Mouse (Mus musculus) adrenal gland, adult 8-10 months (tissue): Measurements from ENCODE around the gene Rab37. TPM values are rescaled to one million over a fixed set of nuclear protein-coding genes. Genes with fewer than 3 reads are reported as not detected.
A peak's percentile ranks its signal among the peaks of the same experiment; 100 is the strongest.

ENCODE experiments used
- DNase-seq: peaks from one replicate; pipeline ENCODE4 v3.0.0; 2022
- total RNA-seq, 4 experiments: library from RNA; stranded (reverse); gene quantifications; 2 replicates each; pipeline ENCODE4 v1.2.4; 2022

Rab37 gene
- total RNA-seq, 4 experiments from 2014 or later, result 0.58 to 1.8 (median 1.4) TPM

DNA sequence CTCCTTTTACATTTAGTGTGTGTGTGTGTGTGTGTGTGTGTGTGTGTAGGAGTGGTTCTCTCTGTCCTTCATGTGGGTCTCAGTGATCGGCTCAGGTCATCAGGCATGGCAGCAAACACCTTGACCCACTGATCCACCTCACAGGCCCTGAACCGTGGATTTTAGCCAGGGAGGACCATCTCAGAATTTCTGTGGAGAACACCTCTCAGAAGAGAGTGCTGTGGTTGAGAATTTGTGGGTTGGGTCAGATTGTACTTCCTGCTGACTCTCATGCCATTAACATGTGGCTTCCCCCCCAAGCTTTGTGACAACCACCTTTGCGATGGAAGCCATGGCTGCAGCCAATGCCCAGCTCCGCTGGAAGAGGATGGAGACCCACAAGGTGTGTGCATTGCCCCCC lies 109.3 kb downstream of the Rab37 start:
- no peak for DNase-seq

DNA sequence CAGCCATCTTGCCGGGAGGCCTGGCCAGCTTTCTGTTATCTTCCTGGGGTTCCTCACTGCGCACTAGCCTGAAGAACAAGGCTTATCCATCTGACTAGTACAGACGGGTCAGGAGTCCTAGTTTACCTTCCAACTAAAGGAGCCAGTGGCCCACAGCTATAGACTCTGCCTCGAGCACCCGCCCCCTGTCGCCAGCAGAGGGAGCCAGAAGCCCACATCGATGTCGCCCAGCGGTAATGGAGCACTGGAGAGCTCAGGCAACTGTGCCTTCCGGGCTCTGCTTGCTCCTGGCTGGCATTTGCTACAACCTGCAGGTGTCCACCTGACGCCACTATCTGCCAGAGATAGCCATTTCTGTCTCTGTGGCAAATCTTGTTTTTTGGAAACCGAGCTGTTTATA lies 111.1 kb downstream of the Rab37 start:
- DNase-seq, result peak; percentile 64

DNA sequence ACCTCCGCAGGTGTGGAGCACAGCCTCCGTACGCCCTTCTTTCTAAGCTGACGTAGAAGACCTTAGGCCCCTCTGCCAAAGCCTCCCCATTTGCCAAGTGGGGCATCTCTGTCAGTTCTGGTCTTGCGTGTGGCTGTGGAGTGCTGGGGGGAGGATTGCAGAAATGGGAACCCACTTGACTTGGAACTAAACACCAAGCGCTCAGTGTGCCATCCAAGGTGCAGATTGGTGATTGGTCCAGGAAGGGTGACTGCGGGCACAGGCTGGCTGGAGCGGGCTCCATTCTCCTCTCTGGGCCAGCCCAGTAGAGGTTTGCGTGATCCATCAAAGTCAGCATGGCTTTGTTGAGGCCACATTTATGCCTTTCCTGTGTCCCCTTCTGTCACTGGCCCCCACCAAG lies 111.5 kb downstream of the Rab37 start:
- no peak for DNase-seq

DNA sequence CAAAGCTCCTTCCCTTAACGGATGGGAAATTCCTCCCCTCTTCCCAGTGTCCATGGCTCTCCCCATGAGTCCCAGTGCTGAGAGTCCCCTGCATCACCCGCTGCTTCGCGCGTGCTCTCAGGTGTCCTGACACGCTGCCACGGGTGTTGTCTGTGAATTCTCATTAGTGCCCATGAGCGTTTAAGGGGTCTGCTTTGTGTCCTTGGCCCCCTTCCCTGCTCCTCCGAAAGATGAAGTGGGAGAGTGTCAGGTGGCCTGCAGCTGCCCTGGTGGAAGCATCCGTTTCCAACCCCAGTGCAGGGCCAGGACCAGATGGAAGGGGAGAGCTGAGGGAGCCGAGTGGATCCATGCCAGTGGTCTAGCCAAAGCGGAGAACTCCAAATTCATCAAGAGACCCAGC lies 116.9 kb downstream of the Rab37 start:
- no peak for DNase-seq

DNA sequence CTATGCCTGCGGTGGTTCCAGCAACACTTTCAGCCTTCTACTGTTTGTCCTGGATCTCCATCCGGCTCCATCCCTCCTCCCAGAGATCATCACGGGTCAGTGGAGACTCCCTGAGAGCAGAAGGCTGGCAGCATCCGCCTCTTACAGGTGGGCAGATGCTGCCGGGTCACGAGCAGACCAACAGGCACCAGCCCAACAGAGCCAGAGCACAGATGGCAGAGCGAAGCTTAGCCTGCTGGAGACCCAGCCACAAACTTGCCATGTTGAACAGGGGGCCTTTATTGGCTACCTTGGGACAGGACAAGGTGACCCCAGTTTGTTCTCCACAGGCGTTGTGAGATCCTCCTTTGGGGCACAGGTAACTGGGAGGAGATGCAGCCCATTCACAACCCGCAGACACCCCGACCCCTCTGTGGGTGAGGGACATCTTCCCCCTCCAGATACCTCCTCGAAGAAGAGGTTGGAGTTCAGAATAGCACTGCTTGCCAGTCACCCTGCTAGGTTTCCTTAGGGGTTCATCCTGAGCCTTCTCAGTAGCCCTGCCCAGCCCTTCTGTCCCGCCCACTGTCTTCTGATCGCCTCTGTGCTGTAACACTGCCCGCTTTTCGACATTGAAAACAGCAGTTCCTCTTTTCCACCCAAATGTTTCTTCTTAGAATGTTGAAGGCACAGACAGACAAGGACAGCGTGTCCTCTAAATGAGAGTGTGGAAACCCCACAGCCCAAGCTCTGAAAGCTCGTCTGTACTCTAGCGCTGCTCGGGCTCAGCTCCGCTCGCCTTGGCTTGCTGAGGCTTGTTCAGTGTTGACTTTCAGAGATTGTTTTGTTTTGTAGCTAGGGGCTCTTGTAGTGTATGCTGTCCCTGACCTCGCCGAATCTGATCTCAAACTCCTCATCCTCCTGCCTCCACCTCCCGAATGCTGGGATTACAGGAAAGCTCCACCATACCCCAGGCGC lies 117.8 kb downstream of the Rab37 start:
- no peak for DNase-seq

DNA sequence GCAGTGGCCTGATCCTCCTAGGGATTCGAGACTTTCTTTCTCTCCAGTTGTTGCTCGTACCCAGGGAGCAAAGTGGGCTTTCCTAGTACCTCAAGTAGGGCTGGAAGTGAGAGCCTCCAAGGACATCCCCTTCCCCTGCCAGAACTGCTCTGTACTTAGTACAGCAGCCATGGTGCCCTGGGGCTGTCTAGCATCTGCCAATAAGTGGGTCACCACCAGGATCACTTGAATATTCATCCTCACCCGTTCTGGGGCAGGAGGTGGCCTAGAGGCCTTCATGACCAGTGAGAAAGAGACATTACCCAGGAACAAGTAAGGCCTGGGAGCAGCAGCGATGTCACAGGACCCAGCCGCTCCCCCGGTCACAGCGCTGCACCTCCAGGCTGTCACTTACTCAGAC lies 118.7 kb downstream of the Rab37 start:
- DNase-seq, result no peak

Other genes with a start within 250 kb of the Rab37 start
- 1 to 10 TPM; 4.3 to 7.7 (median 4.6) TPM for gene Gprc5c, start 240.3 kb upstream of the Rab37 start, total RNA-seq
- gene Cd300a, start 201.4 kb upstream of the Rab37 start, total RNA-seq, result 1 to 10 TPM; 1.1 to 3.9 (median 3.3) TPM
- 1 to 10 TPM; 1.3 to 3.1 (median 1.7) TPM for gene Cd300lb, start 157.0 kb upstream of the Rab37 start, total RNA-seq
- gene Cd300c, start 122.3 kb upstream of the Rab37 start, total RNA-seq, result not detected
- 1 to 10 TPM; 1.6 to 3.1 (median 2.1) TPM for gene Cd300ld, start 101.5 kb upstream of the Rab37 start, total RNA-seq
- gene Cd300c2, start 89.6 kb upstream of the Rab37 start, total RNA-seq, result 10 to 100 TPM in 1 of 4 experiments, 1 to 10 TPM in 3; 3.7 to 11.4 (median 7.5) TPM
- gene Cd300ld2, start 75.2 kb upstream of the Rab37 start, total RNA-seq, result 1 to 10 TPM in 1 of 4 experiments, not detected in 3; 1.6 TPM
- not detected for gene Cd300ld4, start 64.4 kb upstream of the Rab37 start, total RNA-seq
- gene Cd300ld5, start 53.7 kb upstream of the Rab37 start, total RNA-seq, result 10 to 100 TPM in 1 of 4 experiments, 1 to 10 TPM in 3; 3.2 to 11.2 (median 4.5) TPM
- gene Cd300ld3, start 43.0 kb upstream of the Rab37 start, total RNA-seq, result 10 to 100 TPM in 3 of 4 experiments, 1 to 10 TPM in 1; 9.5 to 18.1 (median 12.1) TPM
- under 1 TPM; 0.62 to 0.91 (median 0.64) TPM for gene Cd300e, start 29.3 kb upstream of the Rab37 start, total RNA-seq
- gene Cd300lf, start 42.6 kb downstream of the Rab37 start, total RNA-seq, result 1 to 10 TPM in 3 of 4 experiments, under 1 TPM in 1; 0.95 to 1.9 (median 1.4) TPM
- gene Slc9a3r1, start 71.9 kb downstream of the Rab37 start, total RNA-seq, result 10 to 100 TPM; 21.0 to 25.6 (median 22.2) TPM
- 10 to 100 TPM; 24.8 to 34.0 (median 27.3) TPM for gene Tmem104, start 96.1 kb downstream of the Rab37 start, total RNA-seq
- gene Nat9, start 96.4 kb downstream of the Rab37 start, total RNA-seq, result 10 to 100 TPM; 29.0 to 32.1 (median 30.3) TPM
- 10 to 100 TPM in 2 of 4 experiments, 1 to 10 TPM in 2; 2.2 to 32.8 (median 13.6) TPM for gene Grin2c, start 175.8 kb downstream of the Rab37 start, total RNA-seq
- gene Fdxr, start 185.6 kb downstream of the Rab37 start, total RNA-seq, result 1,000 to 10,000 TPM; 1,501 to 2,268 (median 1,689) TPM
- 100 to 1,000 TPM in 2 of 4 experiments, 10 to 100 TPM in 2; 43.3 to 117 (median 82.2) TPM for gene Fads6, start 206.2 kb downstream of the Rab37 start, total RNA-seq
- not detected for gene Otop2, start 215.7 kb downstream of the Rab37 start, total RNA-seq
- gene Ush1g, start 230.6 kb downstream of the Rab37 start, total RNA-seq, result 1 to 10 TPM in 2 of 4 experiments, under 1 TPM in 2; 0.52 to 2.3 (median 1.1) TPM
- gene Otop3, start 243.3 kb downstream of the Rab37 start, total RNA-seq, result not detected